Mouse (Mus musculus) neutrophil, adult 5-6 weeks (primary cell): ENCODE data around the gene Zc3hc1. TPM values are rescaled to one million over a fixed set of nuclear protein-coding genes. Genes with fewer than 3 reads are reported as not detected.
"Not testable (repeated sequence)": the region's sequence is repeated elsewhere in the genome, so short reads cannot be mapped to it uniquely, and the experiment has no call there.

Experiments used
- ATAC-seq: fragments of 151-379, 151-347 bp; 2 replicates; pipeline ENCODE4 v1.8.0; 2017; ENCODE audit warnings: mild to moderate bottlenecking, moderate TSS enrichment; ENCODE audit not compliant: insufficient number of reproducible peaks, poor library complexity, low FRiP score, severe bottlenecking; ENCODE audit errors: extremely low read depth
- total RNA-seq: library from RNA; stranded (forward); fragments of 200-1000 nt; gene quantifications from 2 replicates; pipeline ENCODE4 v1.2.3, GENCODE M21; 2017

Zc3hc1 gene
- total RNA-seq, result 21.9 and 24.6 TPM in 2 replicates

DNA sequence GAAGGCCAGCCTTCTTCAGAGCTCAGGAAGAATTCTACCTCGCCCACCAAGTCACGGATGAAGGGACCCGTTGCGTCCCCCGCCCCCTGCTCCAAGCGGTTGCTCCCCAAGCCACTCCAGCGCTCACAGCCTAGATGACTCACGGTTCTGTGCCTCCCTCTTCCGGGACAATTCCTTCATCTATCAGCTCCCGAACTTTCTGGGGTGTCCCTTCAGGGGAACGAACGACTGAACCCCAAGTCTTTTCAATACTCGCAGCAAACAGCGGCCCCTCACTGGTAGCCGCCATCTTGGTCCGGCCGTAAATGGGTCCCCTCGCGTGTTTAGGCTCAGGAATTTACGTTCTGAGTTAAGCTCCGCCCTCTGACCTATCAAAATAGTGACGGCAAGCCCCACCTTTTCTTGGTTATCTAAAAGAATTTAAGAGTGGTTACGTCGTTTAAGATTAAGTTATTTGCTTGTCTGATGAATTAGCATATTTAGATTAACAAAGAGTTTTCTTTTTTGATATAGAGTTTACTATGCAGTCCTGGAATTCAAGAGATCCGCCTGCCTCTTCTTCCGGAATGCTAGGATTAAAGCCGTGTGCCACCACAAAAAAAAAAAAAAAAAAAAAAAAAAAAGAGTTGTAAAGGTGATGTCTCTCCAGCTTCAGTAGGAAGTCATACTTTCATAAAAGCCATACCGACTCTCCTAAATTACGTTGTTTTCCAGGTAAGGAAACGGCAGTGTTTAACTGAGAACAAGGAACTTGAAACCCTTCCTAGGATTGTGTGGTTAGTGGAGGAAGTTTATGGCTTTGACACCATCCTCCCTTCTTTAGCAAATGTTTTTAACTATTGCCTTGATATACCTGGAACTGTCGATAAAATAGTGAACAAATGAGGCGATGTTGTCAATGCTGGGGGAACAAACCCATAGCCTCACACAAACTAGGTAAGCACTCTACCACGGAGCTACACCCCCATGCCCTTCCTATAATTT is at the start of gene Zc3hc1:
TSS of gene Zc3hc1 (minus strand) at position 315 of the 984 bp plus-strand sequence.
- peak; percentile 99 for ATAC-seq

DNA sequence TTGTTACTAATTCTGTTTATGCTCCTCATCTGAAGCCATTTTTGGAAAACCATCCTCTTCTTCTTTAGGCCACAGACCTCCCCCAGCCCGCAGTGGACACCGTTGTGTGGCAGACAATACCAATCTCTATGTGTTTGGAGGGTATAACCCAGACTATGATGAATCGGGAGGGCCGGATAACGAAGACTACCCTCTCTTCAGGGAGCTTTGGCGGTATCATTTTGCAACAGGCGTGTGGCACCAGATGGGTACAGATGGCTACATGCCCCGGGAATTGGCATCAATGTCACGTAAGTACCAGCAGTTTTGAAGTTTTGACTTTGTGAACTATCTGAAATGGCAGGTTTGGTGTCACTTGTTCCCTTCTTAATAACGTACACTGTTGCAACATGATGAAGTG is 48.7 kb upstream of the Zc3hc1 start:
- no peak for ATAC-seq

DNA sequence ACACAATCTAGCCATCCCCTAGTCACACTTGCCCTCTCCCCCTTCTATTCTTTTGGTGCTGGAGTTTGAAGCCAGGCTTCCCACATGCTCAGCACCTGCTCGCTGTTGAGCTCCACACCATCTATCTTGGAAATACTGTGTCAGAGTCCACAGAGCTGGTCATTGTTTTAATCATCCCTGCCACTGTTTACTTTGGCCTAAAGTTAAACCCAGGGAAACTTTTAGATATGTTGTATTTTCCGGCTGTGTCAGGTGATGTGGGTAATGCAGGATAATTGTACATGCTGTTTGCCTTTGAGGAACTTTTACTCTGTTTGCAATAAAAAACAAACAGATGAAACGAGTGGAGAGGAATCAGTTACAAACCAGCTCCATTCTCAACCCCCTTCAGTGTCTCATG is 46.2 kb upstream of the Zc3hc1 start:
- no peak for ATAC-seq

DNA sequence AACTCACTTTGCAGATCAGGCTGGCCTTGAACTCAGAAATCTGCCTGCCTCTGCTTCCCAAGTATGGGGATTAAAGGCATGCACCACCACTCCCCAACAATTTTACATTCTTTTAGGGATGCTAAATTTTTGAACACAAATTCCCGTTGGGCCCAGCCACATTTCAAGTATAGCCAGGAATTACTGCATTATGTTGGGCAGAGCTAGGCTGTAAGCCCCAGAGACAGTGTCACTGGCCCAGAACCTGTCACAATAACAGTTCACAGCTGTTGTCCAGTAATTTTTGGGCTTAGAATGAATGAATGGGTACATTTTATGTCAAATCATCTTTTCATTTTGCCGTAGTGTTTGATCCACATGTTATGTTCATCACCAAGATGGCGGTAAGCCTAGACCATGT is 45.6 kb upstream of the Zc3hc1 start:
- ATAC-seq, result no peak

DNA sequence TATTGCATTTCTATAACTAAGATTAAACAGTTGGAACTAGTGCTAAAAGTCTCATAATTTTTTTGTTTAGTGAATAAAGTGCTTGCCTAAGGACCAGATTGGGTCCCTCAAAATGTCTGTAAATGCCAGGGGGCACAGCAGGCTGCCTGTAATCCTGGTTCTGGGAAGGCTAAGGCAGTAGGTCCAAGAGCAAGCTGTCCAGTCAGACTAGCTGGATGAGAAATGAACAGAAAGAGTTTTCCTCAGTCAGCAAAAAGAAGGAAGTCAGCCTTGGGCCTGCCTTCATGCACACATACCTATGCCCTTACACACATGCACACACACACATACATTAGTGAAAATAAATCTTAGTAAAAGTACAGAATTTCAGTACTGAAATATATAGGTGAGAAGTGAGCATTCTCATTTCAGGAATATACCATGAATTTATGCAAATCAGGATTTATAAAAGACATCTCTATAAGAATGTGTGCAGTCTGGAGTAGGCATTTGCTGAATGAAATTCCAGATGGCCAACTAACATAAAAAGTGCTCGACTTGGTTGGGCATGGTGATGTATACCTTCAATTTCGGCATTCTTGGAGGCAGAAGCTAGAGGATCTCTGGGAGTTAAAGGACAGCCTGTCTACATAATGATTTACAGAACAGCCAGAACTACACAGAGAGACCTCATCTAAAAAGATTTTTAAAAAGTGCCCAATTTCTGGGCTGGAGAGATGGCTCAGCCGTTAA is 41.8 kb upstream of the Zc3hc1 start:
- no peak for ATAC-seq

DNA sequence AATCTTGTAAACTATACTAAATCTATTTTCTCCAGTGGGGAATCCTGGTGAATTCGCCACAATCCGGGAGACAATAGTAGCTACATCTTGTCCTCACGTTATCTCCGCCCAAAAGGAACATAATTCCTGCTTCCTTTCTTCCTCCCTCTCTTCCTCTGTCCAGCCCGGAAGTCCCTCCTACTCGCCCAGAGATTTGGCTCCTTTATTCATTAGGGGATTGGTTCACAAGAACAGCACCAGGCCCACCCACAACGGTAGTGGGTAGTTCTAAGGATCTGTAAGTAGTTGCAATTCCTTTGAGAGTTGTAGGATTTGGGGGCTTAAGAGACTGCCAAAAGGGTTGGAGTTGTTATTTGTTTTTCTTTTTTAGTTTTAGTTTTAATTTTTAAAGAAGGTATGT is 26.0 kb upstream of the Zc3hc1 start:
- ATAC-seq, result no peak

DNA sequence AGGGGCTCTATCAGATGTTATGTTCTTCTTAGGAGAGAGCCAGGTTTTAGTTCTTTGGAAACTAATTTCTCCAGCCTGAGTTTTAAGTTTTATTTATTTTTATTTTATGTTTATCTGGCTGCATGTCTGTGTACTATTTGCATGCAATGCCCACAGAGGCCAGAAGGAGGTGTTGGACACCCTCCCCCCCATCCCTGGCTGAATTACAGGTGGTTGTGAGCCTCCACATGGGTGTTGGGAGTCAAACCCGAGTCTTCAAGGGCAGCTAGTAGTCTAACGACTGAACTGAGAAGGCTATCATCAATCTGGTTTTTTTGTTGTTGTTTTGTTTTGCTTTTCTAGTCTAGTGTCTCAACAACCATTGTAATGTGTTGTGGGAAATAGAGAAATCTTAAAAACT is 25.3 kb upstream of the Zc3hc1 start:
- ATAC-seq, result no peak

DNA sequence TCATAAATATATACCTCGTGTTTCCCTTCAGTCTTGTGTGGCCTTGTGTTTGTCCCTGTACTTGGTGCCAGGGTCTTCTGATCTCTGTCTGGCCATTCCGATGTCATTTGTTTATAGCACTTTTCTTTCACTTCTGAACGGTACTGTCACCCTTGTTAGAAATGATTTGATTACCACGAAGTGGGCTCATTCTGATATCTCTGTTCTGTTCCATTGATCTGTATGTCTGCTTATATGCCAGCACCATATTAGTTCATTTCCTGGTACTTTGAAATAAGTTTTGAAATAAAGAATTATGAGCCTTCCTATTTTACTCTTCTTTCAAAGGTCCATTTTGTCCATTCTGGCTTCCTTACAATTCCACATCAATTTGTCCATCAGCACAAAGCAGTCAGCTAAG is 20.5 kb upstream of the Zc3hc1 start:
- no peak for ATAC-seq

DNA sequence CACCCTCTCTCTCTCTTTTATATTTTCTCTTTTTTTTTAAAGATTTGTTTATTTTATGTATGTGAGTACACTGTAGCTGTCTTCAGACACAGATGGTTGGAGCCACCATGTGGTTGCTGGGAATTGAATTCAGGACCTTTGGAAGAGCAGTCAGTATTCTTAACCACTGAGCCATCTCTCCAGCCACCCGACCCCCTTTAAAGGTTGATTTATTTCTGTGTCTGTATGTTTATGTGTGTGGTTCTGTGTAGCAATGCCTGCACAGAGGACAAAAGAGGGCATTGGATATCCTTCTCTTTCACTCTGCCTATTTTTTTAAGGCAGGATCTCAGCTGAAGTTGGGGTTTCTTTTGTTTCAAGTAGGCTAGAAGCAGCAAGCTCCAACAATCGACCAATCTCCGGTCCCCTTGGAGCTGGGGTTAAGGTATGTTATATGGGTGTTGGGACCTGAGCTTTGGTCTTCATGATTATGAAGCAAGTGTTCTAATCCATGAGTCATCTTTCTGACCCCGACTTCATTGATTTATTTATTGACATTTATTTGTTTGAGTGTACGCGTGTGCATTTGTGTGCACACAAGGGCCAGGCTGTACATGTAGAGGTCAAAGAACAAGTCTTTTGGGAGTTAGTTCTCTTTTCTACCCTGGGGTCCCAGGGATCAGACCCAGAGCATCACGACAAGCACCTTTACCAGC is 18.7 kb upstream of the Zc3hc1 start:
- ATAC-seq, result no peak

DNA sequence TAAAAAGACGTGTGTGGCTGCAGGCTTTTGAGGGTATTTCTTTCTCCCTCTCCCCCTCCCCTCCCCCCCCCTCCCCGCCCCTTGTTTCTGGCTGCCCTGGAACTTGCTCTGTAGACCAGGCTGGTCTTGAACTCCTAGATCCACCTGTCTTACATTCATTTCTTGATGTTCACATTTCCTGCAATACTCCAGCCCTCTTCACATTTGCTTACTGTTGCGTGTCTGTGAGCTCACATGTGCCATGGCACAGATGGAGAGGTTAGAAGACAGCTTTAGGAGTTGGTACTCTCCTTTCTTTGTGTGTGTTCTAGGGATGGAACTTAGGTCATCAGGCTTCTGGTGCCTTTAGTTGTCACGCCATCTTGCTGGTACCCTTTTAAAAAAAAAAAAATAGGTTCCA is 17.4 kb upstream of the Zc3hc1 start:
- ATAC-seq, result no peak

DNA sequence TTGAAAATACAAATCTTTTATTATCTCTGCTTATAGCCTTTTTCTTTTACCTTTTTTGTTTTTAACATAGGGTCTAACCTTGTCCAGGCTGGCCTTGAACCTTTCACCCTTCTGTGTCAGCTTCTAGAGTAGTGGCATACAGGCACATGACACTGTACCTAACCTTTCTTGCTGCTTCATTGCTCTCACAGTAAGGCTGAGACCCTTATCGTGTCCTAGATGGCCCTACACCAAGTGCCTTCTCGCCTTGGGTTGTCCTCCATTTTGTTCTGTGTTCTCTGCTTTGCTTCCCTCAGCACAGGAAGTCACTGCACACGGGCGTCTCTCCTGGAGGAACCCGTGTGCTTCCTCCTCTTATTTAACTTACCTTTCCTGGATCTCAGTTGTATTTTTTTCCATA is 13.8 kb upstream of the Zc3hc1 start:
- ATAC-seq, result no peak

DNA sequence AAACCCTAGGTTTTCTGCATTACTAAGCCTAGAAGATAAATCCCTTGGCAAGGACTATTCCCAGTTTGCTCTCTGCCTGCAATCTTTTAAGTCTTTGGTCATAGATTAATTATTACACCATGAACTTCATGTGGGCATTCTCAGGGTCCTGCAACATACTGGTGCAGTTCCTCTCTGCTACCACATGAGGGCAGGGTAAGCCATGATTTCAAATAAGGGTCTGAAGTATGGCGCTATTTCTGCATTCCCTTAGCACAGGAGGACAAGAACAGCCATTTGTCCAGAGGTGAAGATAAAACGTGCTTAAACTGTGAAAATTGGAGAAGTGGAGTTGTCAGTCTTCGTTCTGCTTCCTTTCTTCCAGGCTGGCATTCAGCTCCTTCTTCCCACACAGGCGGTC is 12.6 kb upstream of the Zc3hc1 start:
- peak; percentile 70 for ATAC-seq

DNA sequence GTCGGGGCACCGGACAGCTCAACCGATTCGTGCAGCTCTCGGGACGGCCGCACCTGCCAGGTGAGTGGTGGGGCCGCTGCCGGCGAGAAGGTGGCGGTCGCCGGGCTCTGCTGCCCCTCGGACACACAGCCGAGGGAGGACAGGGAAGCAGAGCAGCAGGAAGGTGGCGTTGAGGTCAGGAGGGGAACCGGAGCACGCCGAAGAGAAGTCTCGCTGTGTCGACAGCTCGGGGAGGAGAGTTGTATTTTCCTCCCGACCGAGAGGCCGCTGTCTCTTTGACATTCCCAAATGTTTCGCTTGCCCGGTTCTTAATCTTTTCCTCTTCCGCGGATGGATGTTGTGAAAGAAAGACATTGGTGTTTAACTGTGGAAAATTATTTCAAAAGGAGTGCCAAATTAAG is 11.3 kb upstream of the Zc3hc1 start:
- no peak for ATAC-seq

DNA sequence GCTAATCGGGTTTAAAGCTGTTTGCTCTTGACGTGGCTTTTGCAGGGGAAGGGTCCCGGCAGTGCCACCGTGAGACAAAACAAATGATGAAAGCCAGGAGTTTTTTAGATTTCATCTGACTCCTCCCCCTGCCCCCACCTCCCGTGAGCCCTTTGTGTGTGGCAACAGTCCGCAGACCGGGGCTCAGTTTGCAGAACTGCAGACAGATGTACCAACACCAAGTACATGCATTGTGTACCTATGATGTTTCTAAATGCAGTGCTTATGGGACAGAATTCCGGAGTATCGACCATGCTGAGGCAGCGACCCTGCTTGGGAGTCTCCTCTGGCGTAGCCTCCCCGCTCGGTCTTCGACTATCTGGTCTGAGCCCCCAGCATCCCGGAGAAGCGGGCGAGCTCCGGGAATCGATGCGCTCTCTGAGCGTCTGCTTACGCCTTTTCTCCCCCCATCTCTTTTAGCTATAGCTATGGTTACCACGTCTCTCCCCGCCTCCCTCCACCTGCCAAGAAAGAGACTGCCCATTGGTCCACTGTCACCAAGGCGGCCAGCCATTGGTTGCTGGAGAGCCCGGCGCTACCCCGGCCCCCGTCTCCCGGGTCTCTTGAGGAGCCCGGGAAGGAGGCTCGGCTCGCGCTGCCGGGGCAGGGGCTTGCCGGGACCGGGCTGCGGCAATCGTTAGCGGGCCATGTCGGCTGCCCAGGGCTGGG is 10.6 kb upstream of the Zc3hc1 start, which contains the start of gene Klhdc10:
TSS of gene Klhdc10 (plus strand) at position 561 of the 708 bp plus-strand sequence.
- peak; percentile 96 for ATAC-seq

DNA sequence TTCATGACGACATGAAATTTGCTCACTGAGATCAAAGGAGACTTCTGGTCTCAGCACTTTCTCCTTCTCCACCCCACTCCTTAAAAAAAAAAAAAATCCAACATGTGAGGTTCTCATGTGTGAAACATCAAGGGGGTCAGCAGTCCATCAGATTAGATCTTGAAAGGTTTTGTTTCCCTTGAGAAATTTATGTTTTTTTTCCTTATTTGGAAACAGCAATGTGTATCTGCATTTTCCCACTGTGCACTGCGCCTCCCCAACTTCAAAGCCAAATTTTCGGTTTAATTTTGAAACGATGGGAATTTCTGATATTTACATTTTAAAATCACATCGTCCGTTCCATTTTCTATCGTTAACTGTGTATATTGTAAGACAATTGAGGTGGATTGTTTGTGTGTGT is 9.9 kb upstream of the Zc3hc1 start:
- ATAC-seq, result no peak

DNA sequence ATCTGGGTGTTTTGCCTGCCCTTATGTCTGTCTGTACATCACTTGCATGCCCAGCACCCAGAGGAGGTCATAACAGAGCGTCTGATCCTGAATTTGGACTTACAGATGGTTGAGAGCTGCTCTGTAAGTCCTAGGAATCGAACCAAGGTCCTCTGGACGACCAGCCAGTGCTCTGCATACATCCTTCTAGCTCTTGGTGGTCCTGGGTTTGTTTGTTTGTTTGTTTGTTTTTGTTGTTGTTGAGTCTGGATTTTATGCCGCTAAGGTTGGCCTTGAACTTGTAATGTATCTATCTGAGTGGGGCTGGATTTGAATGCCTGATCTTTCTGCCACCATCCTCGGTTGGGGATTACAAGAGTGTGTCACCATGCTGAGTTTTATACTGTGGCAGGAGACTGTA is 9.3 kb upstream of the Zc3hc1 start:
- ATAC-seq, result no peak

DNA sequence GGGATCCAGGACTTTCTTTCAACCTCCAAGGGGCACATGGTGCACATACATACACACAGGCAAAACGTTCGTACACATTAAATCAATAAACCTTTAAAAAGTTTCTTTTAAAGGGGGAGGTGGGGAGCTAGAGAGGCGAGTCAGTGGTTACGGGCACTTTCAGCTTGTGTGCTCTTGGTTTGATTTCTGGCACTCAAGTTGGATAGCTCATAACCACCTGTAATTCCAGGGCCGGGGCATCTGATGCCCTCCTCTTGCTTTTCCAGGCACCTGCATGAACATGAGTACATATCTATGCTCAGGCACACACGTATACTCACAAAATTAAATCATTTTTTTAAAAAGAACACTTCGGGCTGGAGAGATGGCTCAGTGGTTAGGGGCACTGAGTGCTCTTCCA is 1.2 kb upstream of the Zc3hc1 start:
- ATAC-seq, result no peak

DNA sequence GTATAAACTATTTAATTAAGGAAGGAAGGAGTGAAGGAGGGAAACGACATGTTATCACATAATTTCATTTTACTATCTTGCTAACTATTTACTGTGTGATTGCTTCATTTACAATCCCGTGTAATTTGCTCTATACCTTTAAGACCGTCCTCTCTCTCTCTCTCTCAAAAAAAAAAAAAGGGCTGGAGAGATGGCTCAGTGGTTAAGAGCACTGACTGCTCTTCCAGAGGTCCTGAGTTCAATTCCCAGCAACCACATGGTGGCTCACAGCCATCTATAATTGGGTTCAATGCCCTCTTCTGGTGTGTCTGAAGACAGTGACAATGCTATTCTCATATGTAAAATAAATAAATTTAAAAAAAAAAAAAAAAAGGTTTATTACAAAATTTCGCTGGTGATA is 557 bp downstream of the Zc3hc1 start:
- not testable (repeated sequence) for ATAC-seq

DNA sequence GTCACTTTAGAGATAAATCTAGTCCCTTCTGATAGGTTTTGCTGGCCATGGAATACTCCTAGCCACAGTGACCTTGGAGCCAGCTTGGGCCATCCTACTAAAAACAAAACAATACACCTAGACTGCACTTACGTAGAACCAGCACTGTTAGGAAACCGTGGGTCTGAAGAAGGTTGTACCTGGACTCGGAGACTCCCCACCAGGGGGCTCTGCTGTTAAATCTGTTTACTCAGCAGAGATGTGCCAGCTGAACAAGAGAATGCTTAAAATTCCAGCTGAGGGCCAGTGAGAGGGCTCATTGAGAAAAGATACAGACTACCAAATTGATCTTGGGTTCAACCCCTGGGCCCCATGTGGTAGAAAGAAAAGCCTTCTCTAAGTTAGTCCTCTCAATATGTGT is 9.7 kb downstream of the Zc3hc1 start:
- ATAC-seq, result no peak
